Mouse (Mus musculus) forebrain, embryonic 13.5 days (tissue): ENCODE data around the gene Myl3. TPM values are rescaled to one million over a fixed set of nuclear protein-coding genes. Genes with fewer than 3 reads are reported as not detected.

Experiments
- ATAC-seq: fragments of 200-750 bp; cut with Nextera tagmentation; 2 replicates; pipeline ENCODE4 v1.8.0; 2017
- H3K27ac ChIP-seq: fragments of 300-500 bp; sonication (generic); 2 replicates; pipeline ENCODE4 v1.5.1; 2015; ENCODE audit warnings: inconsistent platforms, mild to moderate bottlenecking, moderate library complexity
- H3K27me3 ChIP-seq: fragments of 300-500 bp; sonication (generic); 2 replicates; pipeline ENCODE4 v1.6.1; 2015; ENCODE audit warnings: mild to moderate bottlenecking, inconsistent platforms
- H3K36me3 ChIP-seq: fragments of 300-500 bp; sonication (generic); 2 replicates; pipeline ENCODE4 v1.6.1; 2015; ENCODE audit warnings: mild to moderate bottlenecking, inconsistent platforms; ENCODE audit not compliant: poor library complexity, severe bottlenecking
- H3K4me1 ChIP-seq: fragments of 300-500 bp; sonication (generic); 2 replicates; pipeline ENCODE4 v1.6.1; 2015; ENCODE audit warnings: inconsistent platforms
- H3K4me2 ChIP-seq: fragments of 300-500 bp; sonication (generic); 2 replicates; pipeline ENCODE4 v1.6.1; 2015; ENCODE audit warnings: inconsistent platforms, mild to moderate bottlenecking, moderate library complexity
- H3K4me3 ChIP-seq: fragments of 300-500 bp; sonication (generic); 2 replicates; pipeline ENCODE4 v1.5.1; 2015; ENCODE audit warnings: mild to moderate bottlenecking, inconsistent platforms
- H3K9ac ChIP-seq: fragments of 300-500 bp; sonication (generic); 2 replicates; pipeline ENCODE4 v1.6.1; 2015; ENCODE audit warnings: mild to moderate bottlenecking, inconsistent platforms
- H3K9me3 ChIP-seq: fragments of 300-500 bp; sonication (generic); replicated peaks from 2 replicates; pipeline ENCODE4 v1.6.1; 2016; ENCODE audit warnings: inconsistent platforms
- WGBS: fragments of 180-500 bp; shearing (Covaris S2); methylation state at CpG from one replicate; pipeline ENCODE4 v1.1.7; 2015; 5-methylcytosine and 5-hydroxymethylcytosine counted together
- polyA plus RNA-seq: library from polyadenylated mRNA; unstranded; fragments of >200 nt; fragmentation: Nextera tagmentation; extraction: Ambion mirVana; gene quantifications from 2 replicates; pipeline ENCODE4 v1.2.1, GENCODE M21; 2015

Myl3 gene
- polyA plus RNA-seq, 1 experiment from 2014 or later: 0.40 TPM

GRCm38 (mm10) chr9:110803294-110803693 lies 61.6 kb downstream of the Myl3 start:
- Histone ChIP-seq H3K4me1 (no peaks in the 10 kb centered on the region), H3K4me2 (no peak overlapping the region), H3K27me3 (no peaks in the 10 kb centered on the region), H3K4me3 (no peak overlapping the region), H3K9ac (no peak overlapping the region), H3K27ac (no peak overlapping the region), H3K36me3 (no peaks in the 10 kb centered on the region), H3K9me3 (no peaks in the 10 kb centered on the region)
- no peak for ATAC-seq
- 73% methylated on average over 4 of the region's 4 CpGs for WGBS

GRCm38 (mm10) chr9:110810051-110810450 lies 68.4 kb downstream of the Myl3 start:
- no peak overlapping the region for H3K27ac ChIP-seq
- no peaks in the 10 kb centered on the region for H3K9me3 ChIP-seq
- no peaks in the 10 kb centered on the region for H3K36me3 ChIP-seq
- no peak for ATAC-seq
- H3K27me3 ChIP-seq: no peaks in the 10 kb centered on the region
- no peak overlapping the region for H3K4me3 ChIP-seq
- WGBS: 85% methylated on average over 4 of the region's 4 CpGs
- no peak overlapping the region for H3K9ac ChIP-seq
- no peaks in the 10 kb centered on the region for H3K4me1 ChIP-seq
- H3K4me2 ChIP-seq: no peak overlapping the region

GRCm38 (mm10) chr9:110813789-110814188 lies 72.1 kb downstream of the Myl3 start, which contains the start of gene Prss44:
TSS of gene Prss44 (plus strand) at chr9:110813994.
- Histone ChIP-seq H3K4me3 (no peak within 1 kb of the TSS), H3K9me3 (no peaks in the 10 kb centered on the region), H3K9ac (no peak within 1 kb of the TSS), H3K36me3 (no peaks in the 10 kb centered on the region), H3K27me3 (no peaks in the 10 kb centered on the region), H3K4me1 (no peaks in the 10 kb centered on the region), H3K4me2 (no peak within 1 kb of the TSS), H3K27ac (no peak within 1 kb of the TSS)
- no peak for ATAC-seq
- 69% methylated on average over 18 of the region's 18 CpGs for WGBS

Other genes starting within 250 kb of the Myl3 start
- gene Setd2, start 209.3 kb upstream of the Myl3 start, polyA plus RNA-seq: 39.7 and 41.8 TPM in 2 replicates
- gene Nradd, start 117.4 kb upstream of the Myl3 start, polyA plus RNA-seq: 30.0 and 31.5 TPM in 2 replicates
- 2.1 and 2.2 TPM in 2 replicates for gene Nbeal2, start 87.7 kb upstream of the Myl3 start, polyA plus RNA-seq
- 146 and 152 TPM in 2 replicates for gene Ccdc12, start 85.4 kb upstream of the Myl3 start, polyA plus RNA-seq
- 5.5 and 5.9 TPM in 2 replicates for gene Pth1r, start 5.3 kb downstream of the Myl3 start, polyA plus RNA-seq
- gene Prss42, start 56.3 kb downstream of the Myl3 start, polyA plus RNA-seq: not detected in 2 replicates
- gene Prss44, start 72.1 kb downstream of the Myl3 start, polyA plus RNA-seq: not detected in 2 replicates
- gene Prss43, start 84.8 kb downstream of the Myl3 start, polyA plus RNA-seq: not detected in 2 replicates
- gene Prss45, start 92.7 kb downstream of the Myl3 start, polyA plus RNA-seq: not detected in 2 replicates
- gene Prss46, start 102.6 kb downstream of the Myl3 start, polyA plus RNA-seq: not detected in 2 replicates
- 0.11 and 0.15 TPM in 2 replicates for gene Prss50, start 116.1 kb downstream of the Myl3 start, polyA plus RNA-seq
- gene Als2cl, start 138.0 kb downstream of the Myl3 start, polyA plus RNA-seq: 0.62 and 0.90 TPM in 2 replicates
- gene Tmie, start 138.3 kb downstream of the Myl3 start, polyA plus RNA-seq: 0.16 and 0.22 TPM in 2 replicates
- gene Fam240a, start 175.0 kb downstream of the Myl3 start, polyA plus RNA-seq: not detected in 2 replicates
- not detected in 2 replicates for gene Tdgf1, start 204.3 kb downstream of the Myl3 start, polyA plus RNA-seq
- 0.13 and 0.34 TPM in 2 replicates for gene Lrrc2, start 209.7 kb downstream of the Myl3 start, polyA plus RNA-seq
- not detected in 2 replicates for gene Rtp3, start 248.7 kb downstream of the Myl3 start, polyA plus RNA-seq